Mouse (Mus musculus) heart, embryonic 11.5 days (tissue): Measurements from ENCODE around the gene Icmt. TPM values are rescaled to one million over a fixed set of nuclear protein-coding genes. Genes with fewer than 3 reads are reported as not detected.

Source experiments
- ATAC-seq: fragments of 200-750 bp; cut with Nextera tagmentation; replicated peaks from 2 replicates; pipeline ENCODE4 v1.8.0; 2017; ENCODE audit warnings: moderate library complexity; ENCODE audit not compliant: insufficient number of reproducible peaks, low FRiP score, low TSS enrichment
- H3K27ac ChIP-seq: fragments of 300-500 bp; sonication (generic); 2 replicates; pipeline ENCODE4 v1.5.1; 2014; ENCODE audit warnings: mild to moderate bottlenecking, low read depth, low read length
- H3K27me3 ChIP-seq: fragments of 300-500 bp; sonication (generic); 2 replicates; pipeline ENCODE4 v1.6.1; 2014; ENCODE audit warnings: mild to moderate bottlenecking, low read length, mixed read lengths; ENCODE audit not compliant: control insufficient read depth, insufficient read depth
- H3K36me3 ChIP-seq: fragments of 300-500 bp; sonication (generic); 2 replicates; pipeline ENCODE4 v1.6.1; 2014; ENCODE audit warnings: mild to moderate bottlenecking, low read length, moderate library complexity, mixed read lengths; ENCODE audit not compliant: control insufficient read depth, insufficient read depth
- H3K4me1 ChIP-seq: fragments of 300-500 bp; sonication (generic); 2 replicates; pipeline ENCODE4 v1.6.1; 2014; ENCODE audit warnings: low read length; ENCODE audit not compliant: control insufficient read depth, insufficient read depth
- H3K4me2 ChIP-seq: fragments of 300-500 bp; sonication (generic); 2 replicates; pipeline ENCODE4 v1.6.1; 2014; ENCODE audit warnings: mild to moderate bottlenecking, moderate library complexity
- H3K4me3 ChIP-seq: fragments of 300-500 bp; sonication (generic); 2 replicates; pipeline ENCODE4 v1.5.1; 2014; ENCODE audit warnings: low read depth, low read length
- H3K9ac ChIP-seq: fragments of 300-500 bp; sonication (generic); 2 replicates; pipeline ENCODE4 v1.6.1; 2014; ENCODE audit warnings: mild to moderate bottlenecking, low read depth, low read length, moderate library complexity
- H3K9me3 ChIP-seq: fragments of 300-500 bp; sonication (generic); replicated peaks from 2 replicates; pipeline ENCODE4 v1.6.1; 2016; ENCODE audit warnings: low read length; ENCODE audit not compliant: control insufficient read depth
- WGBS: fragments of 180-500 bp; shearing (Covaris S2); extraction: QIAGEN DNeasy Blood & Tissue Kit; methylation state at CpG from one replicate; pipeline ENCODE4 v1.1.7; 2014; ENCODE audit not compliant: insufficient replicate concordance; 5-methylcytosine and 5-hydroxymethylcytosine counted together
- polyA plus RNA-seq: library from polyadenylated mRNA; unstranded; fragments of >200 nt; fragmentation: Nextera tagmentation; extraction: Ambion mirVana; gene quantifications from 2 replicates; pipeline ENCODE4 v1.2.1, GENCODE M21; 2014

Icmt gene
- polyA plus RNA-seq, 1 experiment from 2014 or later: 15.9 TPM

- H3K9ac ChIP-seq: no peak overlapping the region
- H3K36me3 ChIP-seq: no peaks in the 10 kb centered on the region
- H3K4me2 ChIP-seq: peak overlapping the region; percentile 44
- H3K9me3 ChIP-seq: no peaks in the 10 kb centered on the region
- WGBS: 2% methylated on average over 39 of the region's 39 CpGs
- peaks cover 76% of the 10 kb centered on the region for H3K27me3 ChIP-seq
- ATAC-seq: no peak
- H3K27ac ChIP-seq: no peak overlapping the region
- H3K4me1 ChIP-seq: peaks cover 8% of the 10 kb centered on the region
- peak overlapping the region; percentile 28 for H3K4me3 ChIP-seq
Measured at GRCm38 (mm10) chr4:152290385-152290784, 6.6 kb upstream of the Icmt start.

GRCm38 (mm10) chr4:152290991-152291390 is 6.0 kb upstream of the Icmt start:
- Histone ChIP-seq H3K27ac (no peak overlapping the region), H3K36me3 (no peaks in the 10 kb centered on the region), H3K4me2 (no peak overlapping the region), H3K9ac (no peak overlapping the region), H3K4me1 (peaks cover 12% of the 10 kb centered on the region), H3K27me3 (peaks cover 72% of the 10 kb centered on the region), H3K9me3 (no peaks in the 10 kb centered on the region), H3K4me3 (0 out of 2 replicates have a peak overlapping the region, but pooled peaks have one; percentile 28)
- no peak for ATAC-seq
- WGBS: 20% methylated on average over 11 of the region's 11 CpGs

- no peak within 1 kb of the TSS for H3K27ac ChIP-seq
- H3K36me3 ChIP-seq: no peaks in the 10 kb centered on the region
- 31% methylated on average over 6 of the region's 6 CpGs for WGBS
- peaks cover 66% of the 10 kb centered on the region for H3K27me3 ChIP-seq
- peak within 1 kb of the TSS; percentile 44 for H3K4me2 ChIP-seq
- H3K9me3 ChIP-seq: no peaks in the 10 kb centered on the region
- H3K4me3 ChIP-seq: peak within 1 kb of the TSS; percentile 28
- no peak within 1 kb of the TSS for H3K9ac ChIP-seq
- H3K4me1 ChIP-seq: peaks cover 12% of the 10 kb centered on the region; the same call in 1 of the 2 replicates
- ATAC-seq: no peak
Measured at GRCm38 (mm10) chr4:152291562-152291961, 5.5 kb upstream of the Icmt start, which contains the start of gene Hes3. Gene Hes3, minus strand, starts transcription at chr4:152291662.

GRCm38 (mm10) chr4:152292102-152292765 is 4.8 kb upstream of the Icmt start:
- H3K9ac ChIP-seq: no peak overlapping the region
- no peak overlapping the region for H3K4me2 ChIP-seq
- 45% methylated on average over 12 of the region's 12 CpGs for whole genome bisulfite sequencing
- peaks cover 59% of the 10 kb centered on the region for H3K27me3 ChIP-seq
- no peak overlapping the region for H3K27ac ChIP-seq
- H3K36me3 ChIP-seq: no peaks in the 10 kb centered on the region
- no peaks in the 10 kb centered on the region for H3K9me3 ChIP-seq
- peaks cover 12% of the 10 kb centered on the region; the same call in 1 of the 2 replicates for H3K4me1 ChIP-seq
- ATAC-seq: no peak
- no peak overlapping the region for H3K4me3 ChIP-seq

GRCm38 (mm10) chr4:152294188-152294929 is 2.7 kb upstream of the Icmt start:
- no peaks in the 10 kb centered on the region for H3K36me3 ChIP-seq
- peaks cover 45% of the 10 kb centered on the region for H3K27me3 ChIP-seq
- no peak for ATAC-seq
- no peak overlapping the region for H3K4me2 ChIP-seq
- no peaks in the 10 kb centered on the region for H3K9me3 ChIP-seq
- no peak overlapping the region for H3K27ac ChIP-seq
- no peak overlapping the region for H3K9ac ChIP-seq
- no peak overlapping the region for H3K4me3 ChIP-seq
- H3K4me1 ChIP-seq: peaks cover 19% of the 10 kb centered on the region
- 43% methylated on average over 10 of the region's 10 CpGs for WGBS

- H3K4me3 ChIP-seq: no peak overlapping the region
- 22% methylated on average over 4 of the region's 4 CpGs for WGBS
Measured at GRCm38 (mm10) chr4:152295916-152296315, 1.1 kb upstream of the Icmt start.

GRCm38 (mm10) chr4:152296371-152296770 is 656 bp upstream of the Icmt start:
- H3K9me3 ChIP-seq: no peaks in the 10 kb centered on the region
- H3K36me3 ChIP-seq: peaks cover 9% of the 10 kb centered on the region; the same call in 1 of the 2 replicates
- 16% methylated on average over 8 of the region's 8 CpGs for WGBS
- peak overlapping the region; percentile 76 for H3K9ac ChIP-seq
- peak overlapping the region; percentile 98 for H3K4me3 ChIP-seq
- H3K4me2 ChIP-seq: peak overlapping the region; percentile 68
- peak overlapping the region; percentile 79 for H3K27ac ChIP-seq
- ATAC-seq: no peak
- peaks cover 16% of the 10 kb centered on the region for H3K4me1 ChIP-seq
- peaks cover 26% of the 10 kb centered on the region for H3K27me3 ChIP-seq

More at GRCm38 (mm10) chr4:152295916-152296315, 1.1 kb upstream of the Icmt start:
- Histone ChIP-seq H3K27ac (peak overlapping the region; percentile 68), H3K9me3 (no peaks in the 10 kb centered on the region), H3K4me1 (peaks cover 16% of the 10 kb centered on the region), H3K9ac (no peak overlapping the region), H3K4me2 (peak overlapping the region; percentile 15), H3K36me3 (peaks cover 9% of the 10 kb centered on the region; the same call in 1 of the 2 replicates), H3K27me3 (peaks cover 31% of the 10 kb centered on the region)
- no peak for ATAC-seq

GRCm38 (mm10) chr4:152298836-152299235 is 1.8 kb downstream of the Icmt start:
- peaks cover 16% of the 10 kb centered on the region for H3K4me1 ChIP-seq
- no peak overlapping the region for H3K27ac ChIP-seq
- H3K36me3 ChIP-seq: peaks cover 14% of the 10 kb centered on the region; the same call in 1 of the 2 replicates
- peak overlapping the region; percentile 91 for H3K4me2 ChIP-seq
- no peak overlapping the region for H3K9ac ChIP-seq
- H3K27me3 ChIP-seq: peaks cover 1% of the 10 kb centered on the region; the same call in 1 of the 2 replicates
- no peaks in the 10 kb centered on the region for H3K9me3 ChIP-seq
- WGBS: 78% methylated on average over 14 of the region's 14 CpGs
- no peak overlapping the region for H3K4me3 ChIP-seq
- no peak for ATAC-seq
